Mouse (Mus musculus) heart, embryonic 14.5 days (tissue): ENCODE measurements around the gene Ubl7. TPM values are rescaled to one million over a fixed set of nuclear protein-coding genes. Genes with fewer than 3 reads are reported as not detected.
A peak's percentile ranks its signal among the peaks of the same experiment; 100 is the strongest.

Source experiments
- ATAC-seq: fragments of 200-750 bp; cut with Nextera tagmentation; 2 replicates; pipeline ENCODE4 v1.8.0; 2017; ENCODE audit warnings: low read depth, moderate TSS enrichment; ENCODE audit not compliant: insufficient number of reproducible peaks, insufficient read depth, low FRiP score
- H3K27ac ChIP-seq, 2 experiments: fragments of 200-500 bp in 1 of 2; fragments of 300-500 bp in 1 of 2; sonication (generic) in 1 of 2; replicated peaks in 1 of 2; 2 replicates each; pipeline ENCODE4 v1.5.1; 2012 to 2014; ENCODE audit warnings: low read depth in 2 of 2, low read length in 2 of 2, control low read depth in 1 of 2, mild to moderate bottlenecking in 1 of 2, mixed read lengths in 1 of 2; ENCODE audit not compliant: control insufficient read depth in 1 of 2, insufficient read depth in 1 of 2
- H3K27me3 ChIP-seq: fragments of 300-500 bp; sonication (generic); 2 replicates; pipeline ENCODE4 v1.6.1; 2014; ENCODE audit warnings: mild to moderate bottlenecking, low read length, control low read depth; ENCODE audit not compliant: control insufficient read depth, insufficient read depth
- H3K36me3 ChIP-seq: fragments of 300-500 bp; sonication (generic); 2 replicates; pipeline ENCODE4 v1.6.1; 2014; ENCODE audit warnings: mild to moderate bottlenecking, control low read depth, low read length, mixed read lengths; ENCODE audit not compliant: control insufficient read depth, insufficient read depth
- H3K4me1 ChIP-seq, 2 experiments: fragments of 200-500 bp in 1 of 2; fragments of 300-500 bp in 1 of 2; sonication (generic) in 1 of 2; 2 replicates each; pipeline ENCODE4 v1.6.1; 2012 to 2014; ENCODE audit warnings: low read length in 2 of 2, control low read depth in 1 of 2, mixed read lengths in 1 of 2; ENCODE audit not compliant: control insufficient read depth in 2 of 2, insufficient read depth in 2 of 2
- H3K4me2 ChIP-seq: fragments of 300-500 bp; sonication (generic); 2 replicates; pipeline ENCODE4 v1.6.1; 2014; ENCODE audit warnings: mild to moderate bottlenecking, low read length
- H3K4me3 ChIP-seq, 2 experiments: fragments of 200-500 bp in 1 of 2; fragments of 300-500 bp in 1 of 2; sonication (generic) in 1 of 2; 2 replicates each; pipeline ENCODE4 v1.5.1; 2012 to 2014; ENCODE audit warnings: low read length in 2 of 2, mild to moderate bottlenecking in 2 of 2, control low read depth in 1 of 2, low read depth in 1 of 2, moderate library complexity in 1 of 2; ENCODE audit not compliant: control insufficient read depth in 1 of 2, insufficient read depth in 1 of 2
- H3K9ac ChIP-seq: fragments of 300-500 bp; sonication (generic); 2 replicates; pipeline ENCODE4 v1.6.1; 2014; ENCODE audit warnings: mild to moderate bottlenecking, low read length
- H3K9me3 ChIP-seq: fragments of 300-500 bp; sonication (generic); 2 replicates; pipeline ENCODE4 v1.6.1; 2016; ENCODE audit warnings: low read length, control low read depth; ENCODE audit not compliant: control insufficient read depth
- WGBS: fragments of 180-500 bp; shearing (Covaris S2); extraction: QIAGEN DNeasy Blood & Tissue Kit; methylation state at CpG from one replicate; pipeline ENCODE4 v1.1.7; 2014; 5-methylcytosine and 5-hydroxymethylcytosine counted together
- polyA plus RNA-seq: library from polyadenylated mRNA; unstranded; fragments of >200 nt; fragmentation: Nextera tagmentation; extraction: Ambion mirVana; gene quantifications from 2 replicates; pipeline ENCODE4 v1.2.1, GENCODE M21; 2014

Gene Ubl7
- polyA plus RNA-seq, 1 experiment from 2014 or later: 107 TPM

- WGBS: 80% methylated on average over 5 of the region's 5 CpGs
- H3K36me3 ChIP-seq: no peaks in the 10 kb centered on the region
- H3K9ac ChIP-seq: no peak overlapping the region
- peaks cover 10 to 12% of the 10 kb centered on the region in 2 experiments for H3K4me1 ChIP-seq
- ATAC-seq: no peak
- H3K27ac ChIP-seq: no peak overlapping the region
- H3K27me3 ChIP-seq: no peaks in the 10 kb centered on the region
- H3K4me2 ChIP-seq: no peak overlapping the region
- H3K9me3 ChIP-seq: no peaks in the 10 kb centered on the region
- no peak overlapping the region for H3K4me3 ChIP-seq
These were observed 46.1 kb downstream of the Ubl7 start for GRCm38 (mm10) chr9:57956838-57957236.

GRCm38 (mm10) chr9:57958615-57959014 lies 47.8 kb downstream of the Ubl7 start:
- Histone ChIP-seq H3K36me3 (no peaks in the 10 kb centered on the region), H3K27me3 (no peaks in the 10 kb centered on the region), H3K4me3 (no peak overlapping the region), H3K4me2 (no peak overlapping the region), H3K9me3 (no peaks in the 10 kb centered on the region), H3K9ac (no peak overlapping the region), H3K27ac (peak overlapping the region in 1 of 2 experiments; percentile 28; a peak in 1 of 4 replicates), H3K4me1 (peaks cover 14 to 15% of the 10 kb centered on the region in 2 experiments)
- WGBS: 67% methylated on average over 1 of the region's 1 CpGs
- peak; percentile 29; the same call in 1 of the 2 replicates for ATAC-seq

- H3K9me3 ChIP-seq: no peaks in the 10 kb centered on the region
- no peak overlapping the region for H3K27ac ChIP-seq
- H3K36me3 ChIP-seq: no peaks in the 10 kb centered on the region
- WGBS: 54% methylated on average over 10 of the region's 10 CpGs
- no peak overlapping the region for H3K4me2 ChIP-seq
- H3K9ac ChIP-seq: no peak overlapping the region
- no peak for ATAC-seq
- no peak overlapping the region for H3K4me3 ChIP-seq
- no peaks in the 10 kb centered on the region for H3K27me3 ChIP-seq
- peaks cover 14 to 15% of the 10 kb centered on the region in 2 experiments for H3K4me1 ChIP-seq
These were observed 48.6 kb downstream of the Ubl7 start for GRCm38 (mm10) chr9:57959399-57959798.

GRCm38 (mm10) chr9:57959886-57960866 lies 49.4 kb downstream of the Ubl7 start:
- no peak overlapping the region for H3K9ac ChIP-seq
- H3K36me3 ChIP-seq: no peaks in the 10 kb centered on the region
- 75% methylated on average over 17 of the region's 17 CpGs for WGBS
- H3K4me3 ChIP-seq: no peak overlapping the region
- H3K27ac ChIP-seq: no peak overlapping the region
- no peak for ATAC-seq
- H3K27me3 ChIP-seq: no peaks in the 10 kb centered on the region
- no peaks in the 10 kb centered on the region for H3K9me3 ChIP-seq
- peaks cover 15 to 19% of the 10 kb centered on the region in 2 experiments for H3K4me1 ChIP-seq
- no peak overlapping the region for H3K4me2 ChIP-seq

- Histone ChIP-seq H3K27ac (no peak overlapping the region), H3K4me3 (no peak overlapping the region), H3K9ac (no peak overlapping the region), H3K36me3 (no peaks in the 10 kb centered on the region), H3K9me3 (no peaks in the 10 kb centered on the region), H3K4me1 (peaks cover 15 to 24% of the 10 kb centered on the region in 2 experiments), H3K27me3 (no peaks in the 10 kb centered on the region), H3K4me2 (no peak overlapping the region)
- WGBS: 88% methylated on average over 15 of the region's 15 CpGs
- ATAC-seq: no peak
These were observed 50.4 kb downstream of the Ubl7 start for GRCm38 (mm10) chr9:57961226-57961625.

GRCm38 (mm10) chr9:57961863-57962778 lies 51.3 kb downstream of the Ubl7 start:
- Histone ChIP-seq H3K27ac (no peak overlapping the region), H3K4me3 (no peak overlapping the region), H3K4me1 (peaks cover 16 to 25% of the 10 kb centered on the region in 2 experiments), H3K36me3 (no peaks in the 10 kb centered on the region), H3K27me3 (no peaks in the 10 kb centered on the region), H3K4me2 (no peak overlapping the region), H3K9me3 (no peaks in the 10 kb centered on the region), H3K9ac (no peak overlapping the region)
- no peak for ATAC-seq
- 61% methylated on average over 17 of the region's 17 CpGs for WGBS

- H3K4me2 ChIP-seq: no peak overlapping the region
- peaks cover 24 to 34% of the 10 kb centered on the region in 2 experiments for H3K4me1 ChIP-seq
- H3K9me3 ChIP-seq: no peaks in the 10 kb centered on the region
- no peak overlapping the region for H3K9ac ChIP-seq
- H3K36me3 ChIP-seq: no peaks in the 10 kb centered on the region
- H3K4me3 ChIP-seq: no peak overlapping the region
- no peaks in the 10 kb centered on the region for H3K27me3 ChIP-seq
- no peak for ATAC-seq
- 88% methylated on average over 4 of the region's 4 CpGs for WGBS
- H3K27ac ChIP-seq: no peak overlapping the region
These were observed 52.6 kb downstream of the Ubl7 start for GRCm38 (mm10) chr9:57963249-57963997.
